Mouse (Mus musculus): Measurements from ENCODE around the gene Arap2.

DNA sequence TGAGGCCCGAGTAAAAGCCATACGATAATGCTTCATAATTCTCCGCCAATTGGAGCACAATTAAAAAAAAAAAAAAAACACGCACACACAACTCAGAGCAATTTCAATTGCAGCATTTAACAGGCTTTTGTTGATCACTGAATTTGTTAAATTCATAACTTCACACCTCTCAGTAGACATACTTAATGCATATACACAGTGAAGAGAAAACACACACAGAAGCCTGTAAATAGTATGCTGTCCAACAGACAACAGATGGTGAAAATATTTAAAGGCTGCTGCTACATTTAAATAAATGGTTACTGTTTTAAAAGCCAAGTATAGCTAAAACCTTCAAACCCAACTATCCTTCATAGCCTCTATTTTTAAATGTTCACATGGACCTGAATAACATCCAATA lies 123.6 kb downstream of the Arap2 start:
- no peak for TF ChIP-seq CTCF (IDR thresholded peaks at IDR 0.05)
- no peak for TF ChIP-seq EP300 (IDR thresholded peaks at IDR 0.05)
